Mouse (Mus musculus): ENCODE data around the gene Apbb1ip. TPM values are rescaled to one million over a fixed set of nuclear protein-coding genes. Genes with fewer than 3 reads are reported as not detected.

Gene Apbb1ip
- total RNA-seq, 4 experiments from 2014 or later, result 5.9 to 15.2 (median 9.3) TPM

Other genes with a start within 250 kb of the Apbb1ip start
- gene Gad2, start 151.9 kb upstream of the Apbb1ip start, total RNA-seq (2022), result 100 to 1,000 TPM; 132 to 159 (median 145) TPM
- 10 to 100 TPM; 14.5 to 19.3 (median 15.3) TPM for gene Pdss1, start 121.4 kb downstream of the Apbb1ip start, total RNA-seq (2022)

All from left cerebral cortex, adult 8-10 months (tissue).